8 mouse cellular contexts compared by ENCODE assay signal in the genomic region with DNA sequence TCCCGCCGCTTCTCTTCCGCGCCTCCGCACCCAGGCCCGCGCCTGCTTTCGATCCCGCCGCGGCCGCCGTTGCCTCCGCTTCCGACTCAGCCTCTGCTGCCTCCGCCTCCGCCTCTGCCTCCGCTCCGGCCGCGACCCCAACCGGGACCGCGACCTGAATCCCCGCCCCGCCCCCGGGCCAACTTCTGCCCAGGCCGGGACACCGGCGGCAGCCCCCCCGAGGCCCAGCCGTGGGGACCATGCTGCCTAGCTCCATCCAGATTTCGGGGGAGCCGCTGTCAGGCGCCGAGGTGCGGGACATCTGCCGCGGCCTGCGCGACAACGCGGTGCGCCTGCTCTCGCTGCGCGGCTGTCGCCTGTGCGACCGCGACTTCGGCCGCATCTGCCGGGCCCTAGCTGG. TPM values are rescaled to one million over a fixed set of nuclear protein-coding genes. Genes with fewer than 3 reads are reported as not detected.
DNase-seq lines count a peak whose midpoint lies in the region; ATAC-seq and TF ChIP-seq lines count a peak whose summit lies in the region.

No protein-coding gene starts in this region.

- H3K27ac ChIP-seq in hindbrain, embryonic 15.5 days (replicated peaks) = peak overlapping the region; percentile 76
- peak overlapping the region; percentile 84 for H3K27ac ChIP-seq in midbrain, embryonic 14.5 days (replicated peaks; ENCODE audit: low read depth, low read length)

- peak overlapping the region; percentile 79 for H3K9ac ChIP-seq in hindbrain, embryonic 15.5 days
- H3K9ac ChIP-seq in midbrain, embryonic 14.5 days (replicated peaks; ENCODE audit: low read length) = peak overlapping the region; percentile 76

- DNase-seq in adrenal gland, adult 18-20 months (ENCODE audit: low spot score in 2 of 2) = peak; percentile 47 to 58
- DNase-seq in adrenal gland, adult 2 months = no peak
- DNase-seq in left cerebral cortex, postnatal 25 days (ENCODE audit: low spot score in 2 of 2) = peak; percentile 46 to 47
- no peak for DNase-seq in left cerebral cortex, adult 8-10 months (ENCODE audit: low spot score in 2 of 2)
- peak; percentile 44 for DNase-seq in brain, embryonic 14.5 days (ENCODE audit: low read depth)
- DNase-seq in midbrain, embryonic 14.5 days = peak; percentile 63
- peak; percentile 48 for DNase-seq in yolk sac, embryonic 10.5 days (ENCODE audit: low spot score)

- peak overlapping the region; percentile 70 for H3K4me3 ChIP-seq in hindbrain, embryonic 15.5 days
- peak overlapping the region; percentile 75 for H3K4me3 ChIP-seq in midbrain, embryonic 14.5 days (replicated peaks; ENCODE audit: low read depth, low read length)

- H3K4me2 ChIP-seq in hindbrain, embryonic 15.5 days = peak overlapping the region; percentile 73
- H3K4me2 ChIP-seq in midbrain, embryonic 14.5 days (ENCODE audit: low read length) = peak overlapping the region; percentile 94

- WGBS in hindbrain, embryonic 15.5 days = under 1% methylated on average over 44 of the region's 54 CpGs
- WGBS in midbrain, embryonic 14.5 days = under 1% methylated on average over 53 of the region's 54 CpGs

- no peak for TF ChIP-seq POLR2A in brain, embryonic 14.5 days (IDR thresholded peaks at IDR 0.05; ENCODE audit: borderline replicate concordance, extremely low read depth, insufficient read depth, insufficient read length, poor library complexity, severe bottlenecking)

- peaks cover 42% of the 10 kb centered on the region for H3K36me3 ChIP-seq in hindbrain, embryonic 15.5 days
- peaks cover 49% of the 10 kb centered on the region for H3K36me3 ChIP-seq in midbrain, embryonic 14.5 days (ENCODE audit: control insufficient read depth, insufficient read depth, low read length)

- peak; percentile 15 for ATAC-seq in hindbrain, embryonic 15.5 days (ENCODE audit: low FRiP score, low read depth)
- peak; percentile 49 for ATAC-seq in midbrain, embryonic 14.5 days (ENCODE audit: low FRiP score, low TSS enrichment)

- no peak for TF ChIP-seq CTCF in brain, embryonic 14.5 days (IDR thresholded peaks at IDR 0.05; ENCODE audit: borderline replicate concordance, extremely low read depth, insufficient read depth, insufficient read length)

- H3K9me3 ChIP-seq in hindbrain, embryonic 15.5 days = no peaks in the 10 kb centered on the region
- no peaks in the 10 kb centered on the region for H3K9me3 ChIP-seq in midbrain, embryonic 14.5 days (ENCODE audit: control insufficient read depth, low read length)

- intact Hi-C loops in left cerebral cortex, postnatal 25 days (cut with DNase I) = no loop called here

- peaks cover 33% of the 10 kb centered on the region for H3K4me1 ChIP-seq in hindbrain, embryonic 15.5 days (replicated peaks)
- peaks cover 19% of the 10 kb centered on the region for H3K4me1 ChIP-seq in midbrain, embryonic 14.5 days (ENCODE audit: control insufficient read depth, insufficient read depth, low read length)

- no peaks in the 10 kb centered on the region for H3K27me3 ChIP-seq in hindbrain, embryonic 15.5 days
- H3K27me3 ChIP-seq in midbrain, embryonic 14.5 days (ENCODE audit: control insufficient read depth, insufficient read depth, low read length) = no peaks in the 10 kb centered on the region

RNA-seq across cellular contexts. Expression of a gene that starts 0.8 kb away (rescaled TPM):
- total RNA-seq in adrenal gland, adult 18-20 months (2021) = 1 to 10 TPM; 6.0 to 7.9 TPM
- total RNA-seq in adrenal gland, adult 2 months (2021) = 1 to 10 TPM; 4.1 to 5.6 TPM
- 13.8 and 15.5 TPM in 2 replicates for polyA plus RNA-seq in adrenal gland, adult 2 months (2012; rRNA removed)
- 10 to 100 TPM; 72.9 to 79.7 TPM for total RNA-seq in left cerebral cortex, postnatal 25 days (2021)
- 10 to 100 TPM; 50.2 to 55.0 (median 53.3) TPM for total RNA-seq in left cerebral cortex, adult 8-10 months (2022)
- polyA plus RNA-seq in brain, embryonic 14.5 days (2012; rRNA removed) = 31.1 and 31.9 TPM in 2 replicates
- polyA plus RNA-seq in hindbrain, embryonic 15.5 days (2015; fragmentation: Nextera tagmentation; extraction: Ambion mirVana) = 14.9 and 18.5 TPM in 2 replicates
- 12.0 and 17.4 TPM in 2 replicates for polyA plus RNA-seq in midbrain, embryonic 14.5 days (2014; fragmentation: Nextera tagmentation; extraction: Ambion mirVana)

RNA-seq across cellular contexts. Expression of a gene that starts 6.2 kb away (rescaled TPM):
- 100 to 1,000 TPM; 121 to 185 TPM for total RNA-seq in adrenal gland, adult 18-20 months (2021)
- total RNA-seq in adrenal gland, adult 2 months (2021) = 100 to 1,000 TPM; 157 to 198 TPM
- 387 and 511 TPM in 2 replicates for polyA plus RNA-seq in adrenal gland, adult 2 months (2012; rRNA removed)
- 10 to 100 TPM; 95.5 to 95.9 TPM for total RNA-seq in left cerebral cortex, postnatal 25 days (2021)
- 10 to 100 TPM; 72.8 to 90.6 (median 79.7) TPM for total RNA-seq in left cerebral cortex, adult 8-10 months (2022)
- polyA plus RNA-seq in brain, embryonic 14.5 days (2012; rRNA removed) = 84.0 and 96.8 TPM in 2 replicates
- 88.9 and 99.6 TPM in 2 replicates for polyA plus RNA-seq in hindbrain, embryonic 15.5 days (2015; fragmentation: Nextera tagmentation; extraction: Ambion mirVana)
- 86.7 and 90.0 TPM in 2 replicates for polyA plus RNA-seq in midbrain, embryonic 14.5 days (2014; fragmentation: Nextera tagmentation; extraction: Ambion mirVana)

RNA-seq across cellular contexts. Expression of a gene that starts 6.3 kb away (rescaled TPM):
- 100 to 1,000 TPM in 1 of 2 experiments, 10 to 100 TPM in 1; 68.6 to 122 TPM for total RNA-seq in adrenal gland, adult 18-20 months (2021)
- total RNA-seq in adrenal gland, adult 2 months (2021) = 100 to 1,000 TPM in 1 of 2 experiments, 10 to 100 TPM in 1; 91.3 to 104 TPM
- 41.5 and 45.2 TPM in 2 replicates for polyA plus RNA-seq in adrenal gland, adult 2 months (2012; rRNA removed)
- total RNA-seq in left cerebral cortex, postnatal 25 days (2021) = 10 to 100 TPM; 33.9 to 35.5 TPM
- 10 to 100 TPM; 35.4 to 42.3 (median 40.2) TPM for total RNA-seq in left cerebral cortex, adult 8-10 months (2022)
- 98.2 and 137 TPM in 2 replicates for polyA plus RNA-seq in brain, embryonic 14.5 days (2012; rRNA removed)
- 72.4 and 74.0 TPM in 2 replicates for polyA plus RNA-seq in hindbrain, embryonic 15.5 days (2015; fragmentation: Nextera tagmentation; extraction: Ambion mirVana)
- 89.8 and 91.0 TPM in 2 replicates for polyA plus RNA-seq in midbrain, embryonic 14.5 days (2014; fragmentation: Nextera tagmentation; extraction: Ambion mirVana)

RNA-seq across cellular contexts. Expression of a gene that starts 28.7 kb away (rescaled TPM):
- 10 to 100 TPM; 41.5 to 52.9 TPM for total RNA-seq in adrenal gland, adult 18-20 months (2021)
- total RNA-seq in adrenal gland, adult 2 months (2021) = 10 to 100 TPM; 44.8 to 51.4 TPM
- 85.3 and 98.6 TPM in 2 replicates for polyA plus RNA-seq in adrenal gland, adult 2 months (2012; rRNA removed)
- total RNA-seq in left cerebral cortex, postnatal 25 days (2021) = 10 to 100 TPM; 43.9 to 44.9 TPM
- 10 to 100 TPM; 37.5 to 43.9 (median 42.3) TPM for total RNA-seq in left cerebral cortex, adult 8-10 months (2022)
- 58.8 and 77.3 TPM in 2 replicates for polyA plus RNA-seq in brain, embryonic 14.5 days (2012; rRNA removed)
- 30.3 and 34.0 TPM in 2 replicates for polyA plus RNA-seq in hindbrain, embryonic 15.5 days (2015; fragmentation: Nextera tagmentation; extraction: Ambion mirVana)
- 23.5 and 24.1 TPM in 2 replicates for polyA plus RNA-seq in midbrain, embryonic 14.5 days (2014; fragmentation: Nextera tagmentation; extraction: Ambion mirVana)

RNA-seq across cellular contexts. Expression of a gene that starts 43.1 kb away (rescaled TPM):
- under 1 TPM in 1 of 2 experiments, not detected in 1; 0.23 TPM for total RNA-seq in adrenal gland, adult 18-20 months (2021)
- under 1 TPM in 1 of 2 experiments, not detected in 1; 0.29 TPM for total RNA-seq in adrenal gland, adult 2 months (2021)
- polyA plus RNA-seq in adrenal gland, adult 2 months (2012; rRNA removed) = 0.22 and 0.62 TPM in 2 replicates
- 10 to 100 TPM; 57.3 to 61.6 TPM for total RNA-seq in left cerebral cortex, postnatal 25 days (2021)
- 10 to 100 TPM; 43.9 to 52.8 (median 50.2) TPM for total RNA-seq in left cerebral cortex, adult 8-10 months (2022)
- 93.3 and 114 TPM in 2 replicates for polyA plus RNA-seq in brain, embryonic 14.5 days (2012; rRNA removed)
- 22.3 and 25.5 TPM in 2 replicates for polyA plus RNA-seq in hindbrain, embryonic 15.5 days (2015; fragmentation: Nextera tagmentation; extraction: Ambion mirVana)
- 13.7 and 22.2 TPM in 2 replicates for polyA plus RNA-seq in midbrain, embryonic 14.5 days (2014; fragmentation: Nextera tagmentation; extraction: Ambion mirVana)

Comparison
In these comparisons a context has a peak if more than half of its experiments do, and no peak if none do; other contexts are left out.
1. DNase-seq: peak in adrenal gland, adult 18-20 months (2 of 2), left cerebral cortex, postnatal 25 days (2 of 2), brain, embryonic 14.5 days (single experiment), midbrain, embryonic 14.5 days (single experiment) and yolk sac, embryonic 10.5 days (single experiment); none in adrenal gland, adult 2 months (single experiment) and left cerebral cortex, adult 8-10 months (0 of 2).
2. RNA of a gene that starts 0.8 kb away (total RNA-seq): 72.9 to 79.7 TPM in left cerebral cortex, postnatal 25 days and 50.2 to 55.0 TPM in left cerebral cortex, adult 8-10 months; 6.0 to 7.9 TPM in adrenal gland, adult 18-20 months and 4.1 to 5.6 TPM in adrenal gland, adult 2 months; every median in the first group is over 4 times any median in the second.